Mouse (Mus musculus): ENCODE data around the gene Dcaf17.

DNA sequence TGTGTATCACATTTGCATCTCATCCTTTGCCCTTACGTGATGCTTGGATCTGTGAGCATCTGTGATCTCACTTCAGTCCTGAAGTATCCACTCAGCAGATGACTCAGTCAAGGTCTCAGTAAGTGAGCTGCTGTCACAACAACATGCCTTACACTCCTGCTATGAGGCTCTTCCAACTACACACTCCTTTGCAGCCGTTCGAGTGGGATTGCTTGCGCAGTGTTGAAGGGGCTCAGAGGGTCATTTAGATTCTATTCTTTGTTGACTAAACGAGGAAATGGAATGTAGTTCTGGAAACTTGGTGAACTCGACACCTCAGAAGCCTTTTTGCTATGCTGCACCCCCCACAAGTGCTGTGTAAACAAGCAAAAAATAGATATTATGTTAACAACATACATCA lies 9.0 kb upstream of the Dcaf17 start:
- peak; percentile 93 for TF ChIP-seq EP300 (IDR thresholded peaks at IDR 0.05)
- TF ChIP-seq CTCF (IDR thresholded peaks at IDR 0.05) = no peak
